In the genomic region with DNA sequence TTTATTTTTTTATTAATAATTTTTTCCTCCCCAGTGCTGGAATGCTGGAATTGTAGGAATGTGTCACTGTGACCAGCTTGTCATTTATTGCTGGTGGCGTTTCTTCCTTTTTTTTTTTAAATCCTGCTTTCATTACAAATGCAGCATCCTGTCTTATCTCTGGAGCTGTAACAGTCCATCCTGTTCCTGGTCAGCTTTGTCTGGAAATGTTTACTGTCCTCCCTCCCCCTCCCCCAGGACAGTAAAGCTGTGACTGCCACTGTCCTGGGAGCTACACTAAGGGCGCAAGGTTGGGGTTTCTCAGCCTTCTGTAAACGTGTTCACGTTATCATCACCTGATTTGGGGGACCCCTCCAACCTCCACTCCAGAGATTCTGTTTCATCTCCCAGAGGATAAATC, we compare ENCODE assay signal across 24 mouse cellular contexts. TPM values are rescaled to one million over a fixed set of nuclear protein-coding genes. Genes with fewer than 3 reads are reported as not detected.
DNase-seq lines count a peak whose midpoint lies in the region; ATAC-seq and TF ChIP-seq lines count a peak whose summit lies in the region.
"Had no signal": no experiment of that assay in that cellular context is flagged by ENCODE, and none has a peak within 500 bp of the region (broad histone marks: within the 10 kb centered on the region; RNA-seq: fewer than 3 reads in every experiment).

No protein-coding gene starts in this region.

- no peak for ATAC-seq in heart, embryonic 13.5 days (ENCODE audit: extremely low read depth, insufficient number of reproducible peaks, low FRiP score, low TSS enrichment)
- 0 out of 2 replicates have a peak, but pooled peaks have one; percentile 49 for ATAC-seq in heart, postnatal 0 days (ENCODE audit: insufficient read depth, low read depth)
- ATAC-seq in hindbrain, embryonic 14.5 days (ENCODE audit: low FRiP score): no peak
- ATAC-seq: forebrain, embryonic 14.5 days; intestine, embryonic 16.5 days had no signal

- no peak for TF ChIP-seq EP300 in heart, postnatal 0 days (IDR thresholded peaks at IDR 0.05; ENCODE audit: low read depth)

- TF ChIP-seq CTCF in heart, postnatal 0 days (IDR thresholded peaks at IDR 0.05; ENCODE audit: low read depth): no peak

- no peak overlapping the region for H3K4me2 ChIP-seq in heart, embryonic 13.5 days
- no peak overlapping the region for H3K4me2 ChIP-seq in heart, postnatal 0 days (ENCODE audit: low read depth, low read length)
- no peak overlapping the region for H3K4me2 ChIP-seq in hindbrain, embryonic 14.5 days (replicated peaks)
- H3K4me2 ChIP-seq: embryonic facial prominence, embryonic 15.5 days; hindbrain, embryonic 12.5 days had no signal

- H3K4me3 ChIP-seq in heart, embryonic 13.5 days: no peak overlapping the region
- H3K4me3 ChIP-seq in heart, postnatal 0 days (ENCODE audit: low read depth, low read length): no peak overlapping the region
- no peak overlapping the region for H3K4me3 ChIP-seq in hindbrain, embryonic 14.5 days (replicated peaks; ENCODE audit: low read length)
- H3K4me3 ChIP-seq: embryonic facial prominence, embryonic 15.5 days; erythroblast, embryonic 14.5 days; forebrain, embryonic 10.5 days; gastrocnemius, adult 2 months; heart, embryonic 10.5 days; hindbrain, embryonic 12.5 days had no signal

- no peak overlapping the region for H3K9ac ChIP-seq in heart, embryonic 13.5 days
- no peak overlapping the region for H3K9ac ChIP-seq in heart, postnatal 0 days (replicated peaks; ENCODE audit: low read depth, low read length)
- no peak overlapping the region for H3K9ac ChIP-seq in hindbrain, embryonic 14.5 days
- H3K9ac ChIP-seq: embryonic facial prominence, embryonic 15.5 days; hindbrain, embryonic 12.5 days had no signal

- WGBS in heart, embryonic 13.5 days: 50% methylated on average over 4 of the region's 4 CpGs
- WGBS in heart, postnatal 0 days: 35% methylated on average over 4 of the region's 4 CpGs
- WGBS in hindbrain, embryonic 14.5 days: 75% methylated on average over 4 of the region's 4 CpGs

- intact Hi-C loops in heart, postnatal 36 days (cut with DNase I): no loop called here

- H3K27me3 ChIP-seq in heart, embryonic 13.5 days (replicated peaks): no peaks in the 10 kb centered on the region
- H3K27me3 ChIP-seq in heart, postnatal 0 days (ENCODE audit: control insufficient read depth, insufficient read depth, low read length): no peaks in the 10 kb centered on the region
- H3K27me3 ChIP-seq in hindbrain, embryonic 14.5 days (ENCODE audit: control insufficient read depth, insufficient read depth, low read length): no peaks in the 10 kb centered on the region
- H3K27me3 ChIP-seq: CH12.LX; embryonic facial prominence, embryonic 15.5 days; hindbrain, embryonic 12.5 days had no signal

- peak overlapping the region; percentile 55 for H3K27ac ChIP-seq in heart, embryonic 13.5 days (replicated peaks)
- H3K27ac ChIP-seq in heart, postnatal 0 days (ENCODE audit: low read depth): no peak overlapping the region
- no peak overlapping the region for H3K27ac ChIP-seq in hindbrain, embryonic 14.5 days
- H3K27ac ChIP-seq: embryonic facial prominence, embryonic 15.5 days; forebrain, embryonic 10.5 days; gastrocnemius, adult 2 months; heart, embryonic 10.5 days; hindbrain, embryonic 12.5 days had no signal

- no peak for DNase-seq in heart, postnatal 36 days
- peak; percentile 54 for DNase-seq in heart, postnatal 0 days (ENCODE audit: low spot score)
- no peak for DNase-seq in heart, adult 18-20 months
- peak; percentile 32 for DNase-seq in testis, postnatal 10 days (ENCODE audit: low spot score)
- no peak for DNase-seq in testis, postnatal 14 days (ENCODE audit: low spot score)
- DNase-seq in lung, postnatal 36 days: peak; percentile 73
- DNase-seq in hindbrain, embryonic 14.5 days (ENCODE audit: low spot score): no peak
- DNase-seq: adrenal gland, adult 8-10 months; adrenal gland, postnatal 36 days; cerebellum, adult 2 months; cerebellum, postnatal 14 days; embryo, embryonic 11 days; gastrocnemius, adult 2 months; gastrocnemius, postnatal 25 days; kidney, adult 2 months had no signal

- peaks cover 11% of the 10 kb centered on the region; the same call in 1 of the 2 replicates for H3K4me1 ChIP-seq in heart, embryonic 13.5 days
- no peaks in the 10 kb centered on the region for H3K4me1 ChIP-seq in heart, postnatal 0 days (ENCODE audit: control insufficient read depth, insufficient read depth)
- no peaks in the 10 kb centered on the region for H3K4me1 ChIP-seq in hindbrain, embryonic 14.5 days (replicated peaks; ENCODE audit: control insufficient read depth, insufficient read depth, low read length)
- H3K4me1 ChIP-seq: embryonic facial prominence, embryonic 15.5 days; hindbrain, embryonic 12.5 days had no signal

- no peaks in the 10 kb centered on the region for H3K36me3 ChIP-seq in heart, embryonic 13.5 days
- H3K36me3 ChIP-seq in heart, postnatal 0 days (replicated peaks; ENCODE audit: control insufficient read depth, insufficient read depth, low read length): no peaks in the 10 kb centered on the region
- no peaks in the 10 kb centered on the region for H3K36me3 ChIP-seq in hindbrain, embryonic 14.5 days (replicated peaks; ENCODE audit: control insufficient read depth, insufficient read depth)
- H3K36me3 ChIP-seq: embryonic facial prominence, embryonic 15.5 days; forebrain, embryonic 10.5 days; heart, embryonic 10.5 days; hindbrain, embryonic 12.5 days had no signal

- no peaks in the 10 kb centered on the region for H3K9me3 ChIP-seq in heart, embryonic 13.5 days
- no peaks in the 10 kb centered on the region for H3K9me3 ChIP-seq in heart, postnatal 0 days (replicated peaks; ENCODE audit: control insufficient read depth, low read length)
- no peaks in the 10 kb centered on the region for H3K9me3 ChIP-seq in hindbrain, embryonic 14.5 days (ENCODE audit: control insufficient read depth, low read length)
- H3K9me3 ChIP-seq: embryonic facial prominence, embryonic 15.5 days; forebrain, embryonic 10.5 days; heart, embryonic 10.5 days; hindbrain, embryonic 12.5 days had no signal

RNA-seq across cellular contexts. Expression of a gene that starts 37.6 kb away (rescaled TPM):
- polyA plus RNA-seq in heart, embryonic 13.5 days (2015; fragmentation: Nextera tagmentation; extraction: Ambion mirVana): 18.3 and 18.9 TPM in 2 replicates
- total RNA-seq in heart, postnatal 36 days (2021): 1 to 10 TPM; 5.1 to 6.4 TPM
- 8.0 and 16.9 TPM in 2 replicates for total RNA-seq in heart, postnatal 0 days (2014; rRNA removed; ENCODE audit: low replicate concordance)
- polyA plus RNA-seq in heart, postnatal 0 days (2015; fragmentation: Nextera tagmentation; extraction: Ambion mirVana): 5.9 and 6.8 TPM in 2 replicates
- 1 to 10 TPM; 4.4 to 6.2 TPM for total RNA-seq in heart, adult 18-20 months (2021)
- polyA plus RNA-seq in hindbrain, embryonic 14.5 days (2014; fragmentation: Nextera tagmentation; extraction: Ambion mirVana): 25.3 and 25.7 TPM in 2 replicates

RNA-seq across cellular contexts. Expression of a gene that starts 43.2 kb away (rescaled TPM):
- 1,526 and 1,676 TPM in 2 replicates for polyA plus RNA-seq in heart, embryonic 13.5 days (2015; fragmentation: Nextera tagmentation; extraction: Ambion mirVana)
- 100 to 1,000 TPM; 106 to 128 TPM for total RNA-seq in heart, postnatal 36 days (2021)
- 197 and 271 TPM in 2 replicates for total RNA-seq in heart, postnatal 0 days (2014; rRNA removed; ENCODE audit: low replicate concordance)
- 867 and 901 TPM in 2 replicates for polyA plus RNA-seq in heart, postnatal 0 days (2015; fragmentation: Nextera tagmentation; extraction: Ambion mirVana)
- 100 to 1,000 TPM; 106 to 113 TPM for total RNA-seq in heart, adult 18-20 months (2021)
- polyA plus RNA-seq in hindbrain, embryonic 14.5 days (2014; fragmentation: Nextera tagmentation; extraction: Ambion mirVana): 1,104 and 1,147 TPM in 2 replicates

Comparison
In these comparisons a context has a peak if more than half of its experiments do, and no peak if none do; other contexts are left out.
1. DNase-seq: peak in heart, postnatal 0 days (single experiment), testis, postnatal 10 days (single experiment) and lung, postnatal 36 days (single experiment); none in heart, postnatal 36 days (0 of 2), heart, adult 18-20 months (0 of 2), testis, postnatal 14 days (single experiment) and hindbrain, embryonic 14.5 days (single experiment).